Mouse (Mus musculus) spleen, adult 12 weeks (tissue): ENCODE results near the gene Gimap4.
"Not testable (repeated sequence)": the region's sequence is repeated elsewhere in the genome, so short reads cannot be mapped to it uniquely, and the experiment has no call there.

ENCODE experiments used
- DNase-seq: peaks from one replicate; pipeline ENCODE4 v3.0.0; 2022; ENCODE audit warnings: low spot score

The Gimap4 gene

GRCm38 (mm10) chr6:48675931-48676859 lies 8.2 kb upstream of the Gimap4 start, which contains the start of gene Gimap9:
Gene Gimap9, plus strand, starts transcription at chr6:48676129.
- DNase-seq = peak; percentile 68

DNA sequence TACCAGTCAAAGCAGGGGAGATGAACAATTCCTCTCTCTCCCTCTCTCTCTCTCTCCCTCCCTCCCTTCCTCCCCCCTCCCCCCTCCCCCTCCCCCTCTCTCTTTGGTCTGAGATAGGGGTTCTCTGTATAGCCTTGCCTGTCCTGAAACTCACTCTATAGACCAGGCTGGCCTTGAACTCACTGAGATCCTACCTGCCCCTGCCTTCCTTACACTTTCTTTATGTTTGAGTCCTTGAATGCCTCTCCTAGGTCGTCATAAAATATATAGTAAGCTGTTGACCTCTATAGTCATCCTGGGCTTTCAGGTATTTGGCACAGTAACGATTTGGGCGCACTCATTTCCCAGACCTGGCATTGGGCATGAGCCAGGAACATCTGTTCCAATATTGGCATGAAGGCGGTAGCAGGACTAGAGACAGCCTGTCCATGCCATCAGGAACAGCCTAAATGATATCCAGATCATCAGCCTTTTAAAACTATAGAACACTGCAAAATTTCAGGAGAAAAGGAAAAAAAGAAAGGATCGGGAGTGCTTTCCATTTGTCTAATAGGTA lies 7.4 kb upstream of the Gimap4 start:
- no peak for DNase-seq

DNA sequence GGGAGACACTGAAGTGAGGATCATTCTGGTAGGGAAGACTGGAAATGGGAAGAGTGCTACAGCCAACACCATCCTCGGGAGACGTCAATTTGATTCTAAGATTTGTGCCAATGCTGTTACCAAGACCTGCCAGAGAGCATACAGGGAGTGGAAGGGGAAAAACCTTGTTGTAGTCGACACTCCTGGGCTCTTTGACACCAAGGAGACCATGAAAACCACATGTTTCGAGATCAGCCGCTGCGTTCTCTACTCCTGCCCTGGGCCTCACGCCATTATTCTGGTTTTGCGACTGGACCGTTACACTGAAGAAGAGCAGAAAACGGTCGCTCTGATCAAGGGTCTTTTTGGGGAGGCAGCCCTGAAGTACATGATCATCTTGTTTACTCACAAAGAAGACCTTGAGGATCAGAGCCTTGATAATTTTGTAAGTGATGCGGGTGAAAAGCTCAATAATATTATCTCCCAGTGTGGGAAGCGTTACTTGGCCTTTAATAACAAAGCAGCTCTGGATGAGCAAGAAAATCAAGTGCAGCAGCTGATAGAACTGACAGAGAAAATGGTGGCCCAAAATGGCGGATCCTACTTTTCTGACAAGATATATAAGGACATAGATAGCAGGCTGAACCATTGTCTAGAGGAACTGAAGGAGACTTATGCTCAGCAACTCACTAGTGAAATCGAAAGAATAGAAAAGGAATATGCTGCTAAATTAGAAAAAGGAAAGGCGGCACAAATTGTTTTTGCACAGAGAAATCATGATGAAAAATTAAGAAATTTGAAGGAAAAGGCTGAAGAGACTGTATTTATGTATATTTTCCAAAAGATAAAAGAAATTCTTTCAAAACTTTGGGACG lies 6.6 kb upstream of the Gimap4 start:
- DNase-seq = no peak

DNA sequence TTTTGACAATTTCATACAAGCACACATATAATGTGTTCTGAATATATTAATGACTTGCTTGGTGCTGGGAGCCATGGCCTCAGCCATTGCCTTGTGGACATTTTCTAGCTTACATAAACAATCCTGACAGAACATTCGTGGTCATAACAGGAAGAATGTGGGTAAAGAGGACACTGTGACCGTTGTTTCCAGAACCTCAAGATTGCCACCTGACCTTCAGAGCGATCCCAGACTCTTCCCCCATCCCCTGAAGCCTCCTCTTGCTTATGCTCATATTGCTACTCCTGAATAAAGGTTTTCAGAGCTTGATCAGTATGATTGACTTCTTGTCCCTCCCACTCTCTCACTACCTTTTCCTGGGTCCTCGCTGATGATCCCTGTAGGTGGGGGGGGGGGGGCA lies 6.0 kb upstream of the Gimap4 start:
- DNase-seq = no peak

GRCm38 (mm10) chr6:48679701-48680100 lies 4.6 kb upstream of the Gimap4 start:
- DNase-seq = no peak

DNA sequence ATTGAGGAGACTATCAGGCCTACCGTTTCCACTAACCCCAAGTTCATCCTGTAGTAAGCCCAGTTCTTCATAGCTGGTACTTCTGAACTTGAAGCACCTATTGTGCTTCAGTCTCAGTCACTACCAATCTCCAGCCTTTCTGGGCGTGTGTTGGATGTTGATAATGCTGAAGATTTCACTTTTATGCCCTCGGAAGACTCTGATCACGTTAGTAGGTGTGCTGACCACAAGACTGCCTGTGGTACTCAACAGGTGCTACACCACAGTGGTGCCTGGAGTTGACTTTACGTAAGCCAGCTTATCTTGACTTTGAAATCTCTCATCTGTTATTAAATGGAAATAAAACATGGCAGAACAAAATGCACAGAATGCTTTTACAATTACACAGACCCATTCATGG lies 3.9 kb upstream of the Gimap4 start:
- no peak for DNase-seq

GRCm38 (mm10) chr6:48681472-48682090 lies 2.8 kb upstream of the Gimap4 start:
- DNase-seq = no peak

- DNase-seq = no peak
Observed at GRCm38 (mm10) chr6:48682271-48682670, 2.1 kb upstream of the Gimap4 start.

DNA sequence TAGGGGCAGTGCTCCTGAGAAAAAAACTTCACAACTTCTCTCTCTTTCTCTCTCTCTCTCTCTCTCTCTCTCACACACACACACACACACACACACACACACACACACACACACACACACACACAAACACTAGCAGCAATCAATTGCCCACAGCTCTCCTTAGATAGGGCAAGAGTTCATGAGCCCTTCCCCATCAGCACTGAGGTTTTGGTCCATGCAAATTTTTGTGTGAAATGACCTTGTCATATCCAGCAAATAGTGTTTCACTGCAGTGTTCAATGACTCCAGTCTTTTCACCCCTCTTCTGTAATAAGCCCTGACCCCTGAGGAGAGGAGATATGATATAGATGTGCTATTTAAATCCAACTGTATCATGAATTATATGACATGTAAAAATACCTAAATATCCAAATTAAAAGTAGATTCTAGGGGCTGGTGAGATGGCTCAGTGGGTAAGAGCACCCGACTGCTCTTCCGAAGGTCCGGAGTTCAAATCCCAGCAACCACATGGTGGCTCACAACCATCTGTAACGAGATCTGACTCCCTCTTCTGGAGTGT lies 1.0 kb upstream of the Gimap4 start:
- not testable (repeated sequence) for DNase-seq

DNA sequence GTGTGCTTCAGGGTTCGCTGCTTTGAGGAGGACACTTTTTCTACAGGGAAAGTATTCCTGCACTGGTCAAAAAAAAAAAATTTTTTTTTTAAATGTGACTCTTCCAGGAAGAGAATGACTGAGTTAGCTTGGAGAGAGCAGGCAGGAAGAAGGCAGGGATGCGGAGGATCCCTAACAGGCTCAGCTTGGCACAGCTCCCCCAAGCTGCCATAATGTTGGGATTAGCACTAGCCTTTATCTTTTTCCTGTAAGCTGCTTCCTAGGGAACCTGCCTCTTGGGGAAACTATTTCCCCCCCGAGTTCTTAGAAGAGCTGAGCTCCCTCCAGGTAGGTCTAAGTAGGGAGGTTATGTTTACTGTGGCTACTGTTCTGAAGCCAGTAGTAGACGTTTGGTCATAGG lies 457 bp downstream of the Gimap4 start:
- DNase-seq = no peak

GRCm38 (mm10) chr6:48685251-48685650 lies 902 bp downstream of the Gimap4 start:
- DNase-seq = no peak

DNA sequence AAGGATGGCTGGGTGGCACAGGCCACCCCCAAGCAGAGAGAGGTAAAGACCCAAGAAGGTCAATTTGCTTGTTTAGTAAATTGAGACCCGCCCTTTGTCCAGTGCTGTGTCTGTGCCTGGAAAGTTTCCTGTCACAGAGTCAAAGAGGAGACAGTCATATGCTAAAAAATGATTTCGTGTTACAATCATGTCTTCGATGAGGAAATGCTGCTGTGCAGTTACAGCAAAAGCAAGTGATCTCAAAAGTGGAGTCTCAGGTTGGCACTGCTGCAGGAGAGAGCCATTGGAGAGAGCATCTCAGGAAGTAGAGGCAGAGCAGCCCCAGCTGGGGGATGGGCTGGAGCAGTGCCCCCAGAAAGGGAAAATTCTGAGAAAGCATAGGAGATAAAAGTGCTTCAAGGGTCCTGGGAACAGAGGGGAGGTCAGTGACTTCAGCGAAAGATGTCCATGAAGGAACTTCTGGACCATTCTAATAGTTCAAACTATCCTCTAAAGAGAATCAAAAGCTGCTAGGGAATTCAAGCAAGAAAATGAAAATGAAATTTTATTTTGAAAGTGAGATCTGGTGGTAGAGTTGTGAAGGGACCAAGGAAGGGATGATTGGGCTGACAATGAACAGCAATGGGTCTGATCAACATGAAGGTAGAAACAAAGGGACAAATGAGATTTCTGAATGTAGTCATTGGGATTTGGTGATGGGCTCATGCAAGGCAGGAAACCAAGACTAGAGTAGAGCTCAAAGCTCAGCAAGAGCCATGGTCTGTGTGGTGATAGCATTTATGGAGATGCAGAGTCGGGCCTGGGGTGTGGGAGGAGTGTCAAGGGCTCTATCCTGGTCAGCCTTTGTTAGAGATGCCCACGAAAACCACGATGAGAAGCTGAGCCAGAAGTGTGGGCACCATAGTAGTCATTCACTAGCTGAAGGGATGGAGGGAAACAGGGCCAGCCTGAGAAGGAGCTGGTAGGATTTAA lies 1.6 kb downstream of the Gimap4 start:
- DNase-seq = no peak

DNA sequence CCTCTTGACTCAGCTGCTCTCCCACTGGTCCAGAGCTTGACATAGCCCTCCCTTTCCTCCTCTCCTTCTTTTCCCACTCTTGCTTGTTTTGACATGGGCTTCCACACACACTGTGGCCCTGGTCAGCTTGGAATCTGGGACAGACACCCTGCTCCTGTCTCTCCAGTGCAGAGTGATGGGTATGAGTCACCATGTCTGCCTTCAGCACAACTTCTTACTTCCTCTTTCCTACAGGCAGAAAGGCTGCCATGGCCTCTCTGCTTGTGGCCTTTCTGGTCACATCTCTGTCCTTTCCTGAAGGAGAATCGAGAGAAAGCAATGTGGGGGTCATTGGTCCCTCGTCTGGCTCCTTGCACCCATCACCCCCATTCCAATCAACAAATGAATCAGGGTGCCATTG lies 2.7 kb downstream of the Gimap4 start:
- DNase-seq = no peak

DNA sequence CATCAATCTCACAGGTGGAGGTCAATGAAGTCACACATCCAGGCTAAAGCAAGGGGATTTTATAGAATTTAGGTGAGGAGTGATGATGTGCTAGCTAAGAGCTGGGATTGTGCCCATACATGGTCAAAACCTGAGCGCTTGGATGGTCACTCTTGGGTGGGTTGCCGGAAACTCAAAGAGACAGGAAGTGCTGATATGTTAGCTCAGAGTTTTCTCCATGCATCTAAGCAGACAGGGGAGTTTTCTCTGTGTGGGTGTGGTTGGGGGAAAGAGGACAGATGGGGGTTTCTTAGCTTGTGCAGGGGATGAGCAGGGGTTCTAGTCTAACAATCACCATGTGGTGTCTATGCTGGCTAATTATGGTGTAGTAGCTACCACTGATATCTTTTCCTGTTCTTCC lies 5.0 kb downstream of the Gimap4 start:
- no peak for DNase-seq

- no peak for DNase-seq
Observed at GRCm38 (mm10) chr6:48692962-48693361, 8.6 kb downstream of the Gimap4 start.

DNA sequence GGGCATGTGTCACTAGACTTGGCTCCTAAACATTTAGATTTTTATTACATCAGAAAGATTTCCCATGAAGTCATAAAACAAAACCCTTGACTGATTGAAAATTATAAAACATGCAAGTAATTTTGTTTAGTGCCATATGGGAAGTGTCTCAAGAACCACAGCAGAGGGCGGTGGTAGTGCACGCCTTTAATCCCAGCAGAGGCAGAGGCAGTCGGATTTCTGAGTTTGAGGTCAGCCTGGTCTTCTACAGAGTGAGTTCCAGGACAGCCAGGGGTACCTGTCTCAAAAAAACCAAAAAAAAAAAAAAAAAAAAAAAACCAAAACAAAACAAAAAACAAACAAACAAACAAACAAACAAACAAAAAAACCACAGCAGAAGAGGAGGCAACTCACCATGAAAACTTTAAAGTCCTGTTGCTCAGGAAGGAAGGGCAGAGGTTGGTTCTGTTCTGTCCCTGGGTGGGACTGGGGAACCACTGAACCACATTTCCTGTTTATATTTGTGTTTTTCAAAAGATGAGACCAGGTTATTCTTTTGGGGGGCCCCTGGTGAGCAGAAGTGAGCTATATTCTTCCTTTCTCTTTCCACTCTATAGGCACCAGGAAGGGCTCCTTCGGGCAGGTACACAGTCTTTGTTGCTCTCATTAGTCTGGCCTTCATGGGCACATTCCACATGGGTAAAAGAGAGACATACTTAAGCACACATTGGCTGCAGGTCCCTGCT lies 12.6 kb downstream of the Gimap4 start:
- DNase-seq = no peak

GRCm38 (mm10) chr6:48697555-48697930 lies 13.2 kb downstream of the Gimap4 start:
- no peak for DNase-seq

GRCm38 (mm10) chr6:48698066-48698856 lies 13.9 kb downstream of the Gimap4 start:
- DNase-seq = no peak

DNA sequence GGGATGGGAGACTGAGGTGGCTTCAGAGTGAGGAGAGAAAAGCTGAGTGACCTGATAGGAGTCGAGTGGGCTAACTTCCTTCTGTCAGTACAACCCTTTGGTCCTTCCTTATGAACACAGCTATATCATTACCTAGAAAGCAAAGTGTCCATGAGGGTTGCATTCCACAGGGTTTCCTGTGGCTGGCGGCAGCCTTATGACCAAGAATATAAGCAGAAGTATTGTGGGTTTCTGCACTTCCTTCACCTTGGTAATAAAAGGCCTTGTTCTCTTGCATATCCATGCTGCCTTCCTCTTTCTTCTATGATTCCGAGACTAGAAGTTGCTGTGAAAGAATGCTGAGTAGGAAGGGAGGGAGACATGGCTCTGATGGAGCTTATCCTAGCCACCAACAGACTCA lies 14.5 kb downstream of the Gimap4 start:
- DNase-seq = no peak
